Mouse (Mus musculus) intestine, postnatal 0 days (tissue): Measurements from ENCODE around the gene Ryr3. TPM values are rescaled to one million over a fixed set of nuclear protein-coding genes. Genes with fewer than 3 reads are reported as not detected.
A peak's percentile ranks its signal among the peaks of the same experiment; 100 is the strongest.

Experiments used
- ATAC-seq: fragments of 200-750 bp; cut with Nextera tagmentation; 2 replicates; pipeline ENCODE4 v1.8.0; 2017; ENCODE audit warnings: mild to moderate bottlenecking, moderate TSS enrichment, moderate library complexity
- H3K27ac ChIP-seq: fragments of 300-500 bp; sonication (generic); 2 replicates; pipeline ENCODE4 v1.5.1; 2014; ENCODE audit warnings: mild to moderate bottlenecking, low read depth, low read length, moderate library complexity
- H3K27me3 ChIP-seq: fragments of 300-500 bp; sonication (generic); replicated peaks from 2 replicates; pipeline ENCODE4 v1.6.1; 2014; ENCODE audit warnings: low read length, mixed read lengths; ENCODE audit not compliant: control insufficient read depth, insufficient read depth
- H3K36me3 ChIP-seq: fragments of 300-500 bp; sonication (generic); 2 replicates; pipeline ENCODE4 v1.6.1; 2014; ENCODE audit warnings: mild to moderate bottlenecking, moderate library complexity; ENCODE audit not compliant: control insufficient read depth, insufficient read depth
- H3K4me1 ChIP-seq: fragments of 300-500 bp; sonication (generic); replicated peaks from 2 replicates; pipeline ENCODE4 v1.6.1; 2014; ENCODE audit warnings: antibody characterized with exemption, low read length, mixed read lengths; ENCODE audit not compliant: control insufficient read depth, insufficient read depth
- H3K4me2 ChIP-seq: fragments of 300-500 bp; sonication (generic); replicated peaks from 2 replicates; pipeline ENCODE4 v1.6.1; 2014; ENCODE audit warnings: low read depth, mild to moderate bottlenecking, moderate library complexity
- H3K4me3 ChIP-seq: fragments of 300-500 bp; sonication (generic); 2 replicates; pipeline ENCODE4 v1.5.1; 2014; ENCODE audit warnings: low read depth, low read length
- H3K9ac ChIP-seq: fragments of 300-500 bp; sonication (generic); 2 replicates; pipeline ENCODE4 v1.6.1; 2014; ENCODE audit warnings: mild to moderate bottlenecking, low read depth, low read length
- H3K9me3 ChIP-seq: fragments of 300-500 bp; sonication (generic); 2 replicates; pipeline ENCODE4 v1.6.1; 2016; ENCODE audit warnings: mixed run types; ENCODE audit not compliant: control insufficient read depth
- CTCF ChIP-seq: sonication (generic); IDR thresholded peaks from 2 replicates; pipeline ENCODE4 v1.5.1; 2016; ENCODE audit warnings: low read depth, mild to moderate bottlenecking, control low read depth, antibody characterized with exemption, moderate library complexity
- WGBS: fragments of 180-500 bp; shearing (Covaris S2); extraction: QIAGEN DNeasy Blood & Tissue Kit; methylation state at CpG from one replicate; pipeline ENCODE4 v1.1.7; 2014; 5-methylcytosine and 5-hydroxymethylcytosine counted together
- polyA plus RNA-seq: library from polyadenylated mRNA; unstranded; fragments of >200 nt; fragmentation: Nextera tagmentation; extraction: Ambion mirVana; gene quantifications from 2 replicates; pipeline ENCODE4 v1.2.1, GENCODE M21; 2015

The Ryr3 gene
- polyA plus RNA-seq, 1 experiment from 2014 or later = 0.73 TPM

- no peak overlapping the region for H3K27ac ChIP-seq
- WGBS = 92% methylated on average over 4 of the region's 4 CpGs
- no peak overlapping the region for H3K9ac ChIP-seq
- no peaks in the 10 kb centered on the region for H3K36me3 ChIP-seq
- no peak overlapping the region for H3K4me2 ChIP-seq
- ATAC-seq = no peak
- H3K4me1 ChIP-seq = no peaks in the 10 kb centered on the region
- no peaks in the 10 kb centered on the region for H3K27me3 ChIP-seq
- no peaks in the 10 kb centered on the region for H3K9me3 ChIP-seq
- H3K4me3 ChIP-seq = no peak overlapping the region
- no peak for TF ChIP-seq CTCF
Observed at GRCm38 (mm10) chr2:113076396-113076795, 140.5 kb downstream of the Ryr3 start.

- Histone ChIP-seq H3K27ac (no peak overlapping the region), H3K36me3 (no peaks in the 10 kb centered on the region), H3K9ac (no peak overlapping the region), H3K9me3 (no peaks in the 10 kb centered on the region), H3K4me1 (no peaks in the 10 kb centered on the region), H3K27me3 (no peaks in the 10 kb centered on the region), H3K4me2 (no peak overlapping the region), H3K4me3 (no peak overlapping the region)
- no peak for TF ChIP-seq CTCF
- 76% methylated on average over 5 of the region's 5 CpGs for WGBS
- ATAC-seq = no peak
Observed at GRCm38 (mm10) chr2:113059367-113059766, 157.5 kb downstream of the Ryr3 start.

DNA sequence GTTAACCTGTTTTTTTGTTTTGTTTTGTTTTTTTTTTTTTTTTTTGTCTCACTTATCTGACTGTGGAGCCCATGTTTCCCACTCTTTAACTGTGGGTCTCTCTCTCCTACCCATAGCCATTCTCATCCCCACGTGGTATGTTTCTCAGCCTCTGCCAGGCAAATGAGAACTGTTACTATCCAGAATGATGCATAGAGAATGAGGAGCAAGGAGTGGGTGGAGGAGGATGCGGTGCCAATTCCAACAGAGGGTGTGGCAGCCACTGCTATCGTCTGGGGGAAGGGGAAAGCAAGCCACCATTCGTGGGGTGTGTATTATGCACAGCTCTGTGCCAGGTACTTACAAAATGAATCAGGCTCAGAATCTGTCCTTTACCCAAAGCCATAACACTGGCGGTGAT is 158.0 kb downstream of the Ryr3 start:
- Histone ChIP-seq H3K4me3 (no peak overlapping the region), H3K27ac (no peak overlapping the region), H3K4me1 (no peaks in the 10 kb centered on the region), H3K4me2 (no peak overlapping the region), H3K9me3 (no peaks in the 10 kb centered on the region), H3K9ac (no peak overlapping the region), H3K27me3 (no peaks in the 10 kb centered on the region), H3K36me3 (no peaks in the 10 kb centered on the region)
- WGBS = 53% methylated on average over 5 of the region's 5 CpGs
- no peak for TF ChIP-seq CTCF
- ATAC-seq = no peak

DNA sequence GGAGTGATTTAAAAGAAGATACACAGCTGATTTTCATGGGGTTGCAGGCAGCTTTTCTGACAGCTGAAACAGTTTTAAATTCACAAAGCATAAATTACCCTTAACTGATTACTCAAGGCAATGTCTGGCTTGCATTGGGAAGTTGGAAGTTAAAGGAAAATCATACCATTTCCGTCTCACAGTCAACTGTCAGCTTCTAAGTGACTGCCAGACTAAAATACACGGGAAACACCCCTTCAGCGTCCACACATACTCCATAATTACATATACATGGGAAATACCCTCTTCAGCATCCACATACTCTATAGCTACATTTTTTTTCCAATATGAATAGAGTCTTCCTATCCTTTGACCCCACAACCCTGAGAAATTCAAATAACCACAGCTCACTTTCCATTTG is 158.8 kb downstream of the Ryr3 start:
- Histone ChIP-seq H3K9me3 (no peaks in the 10 kb centered on the region), H3K9ac (no peak overlapping the region), H3K4me2 (no peak overlapping the region), H3K36me3 (no peaks in the 10 kb centered on the region), H3K27me3 (no peaks in the 10 kb centered on the region), H3K27ac (no peak overlapping the region), H3K4me3 (no peak overlapping the region), H3K4me1 (no peaks in the 10 kb centered on the region)
- ATAC-seq = no peak
- no peak for TF ChIP-seq CTCF
- WGBS = 61% methylated on average over 3 of the region's 3 CpGs

DNA sequence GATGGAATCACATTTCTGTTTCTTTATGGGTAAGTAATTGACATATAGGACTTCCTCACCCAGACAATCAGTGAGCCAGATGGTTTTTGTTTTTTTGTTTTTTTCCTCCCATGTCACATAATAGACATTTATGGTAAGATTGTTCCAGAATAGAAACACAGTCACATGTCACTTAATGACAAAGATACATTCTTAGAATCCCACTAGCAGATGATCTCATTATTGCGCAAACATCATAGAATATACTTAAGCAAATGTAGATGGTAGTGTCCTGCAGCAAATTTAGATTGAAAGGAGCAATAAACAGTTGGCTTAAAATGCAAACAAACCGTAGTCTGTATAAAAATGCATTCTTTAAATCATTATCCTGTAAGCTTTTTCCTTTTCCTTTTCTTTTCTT is 161.3 kb downstream of the Ryr3 start:
- H3K36me3 ChIP-seq = no peaks in the 10 kb centered on the region
- H3K27ac ChIP-seq = no peak overlapping the region
- no peak for TF ChIP-seq CTCF
- no peak overlapping the region for H3K9ac ChIP-seq
- H3K4me2 ChIP-seq = no peak overlapping the region
- no peaks in the 10 kb centered on the region for H3K4me1 ChIP-seq
- 70% methylated on average over 2 of the region's 2 CpGs for WGBS
- H3K27me3 ChIP-seq = no peaks in the 10 kb centered on the region
- ATAC-seq = no peak
- no peaks in the 10 kb centered on the region for H3K9me3 ChIP-seq
- no peak overlapping the region for H3K4me3 ChIP-seq

DNA sequence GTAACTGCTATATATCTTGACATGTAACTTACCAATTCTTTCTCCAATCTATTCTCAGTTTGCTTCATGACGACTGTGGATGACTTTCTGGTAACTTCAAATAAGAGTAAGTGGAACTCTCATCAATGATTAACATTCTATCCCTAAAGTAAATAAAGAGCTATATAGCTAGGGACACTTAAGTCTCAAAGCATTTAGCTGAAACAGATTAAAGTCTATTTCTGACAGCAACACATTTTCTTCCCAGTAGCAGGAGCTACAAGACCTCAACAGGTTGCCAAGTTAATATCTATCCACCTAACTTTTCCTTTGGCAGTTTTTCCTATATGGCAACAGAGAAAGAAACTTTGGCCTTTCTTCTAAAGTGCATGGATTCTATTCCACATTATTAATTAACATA is 167.1 kb downstream of the Ryr3 start:
- no peak overlapping the region for H3K9ac ChIP-seq
- no peaks in the 10 kb centered on the region for H3K27me3 ChIP-seq
- H3K27ac ChIP-seq = no peak overlapping the region
- TF ChIP-seq CTCF = no peak
- no peaks in the 10 kb centered on the region for H3K4me1 ChIP-seq
- H3K9me3 ChIP-seq = no peaks in the 10 kb centered on the region
- H3K4me3 ChIP-seq = no peak overlapping the region
- H3K4me2 ChIP-seq = no peak overlapping the region
- WGBS = 32% methylated on average over 1 of the region's 1 CpGs
- ATAC-seq = 0 out of 2 replicates have a peak, but pooled peaks have one; percentile 25
- H3K36me3 ChIP-seq = no peaks in the 10 kb centered on the region

DNA sequence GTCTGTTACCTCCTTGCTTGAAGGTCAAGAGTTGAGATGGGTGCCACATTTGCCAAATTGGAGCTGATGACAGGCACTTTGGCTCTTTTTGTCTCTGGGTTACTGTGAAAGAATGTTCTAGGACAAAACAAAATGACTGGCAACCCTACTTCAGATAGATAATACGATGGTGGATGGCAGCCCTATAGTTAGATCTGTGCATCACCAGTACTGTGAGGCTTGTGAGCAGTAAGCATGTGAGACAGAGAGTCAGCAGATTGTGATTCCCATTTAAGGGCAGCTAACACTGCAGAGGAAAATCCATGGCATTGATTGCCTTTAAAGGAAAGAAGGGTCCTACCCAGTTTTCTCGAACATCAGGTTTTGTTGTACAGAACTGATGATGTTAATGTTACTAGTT is 180.3 kb downstream of the Ryr3 start:
- no peaks in the 10 kb centered on the region for H3K27me3 ChIP-seq
- H3K4me2 ChIP-seq = no peak overlapping the region
- H3K27ac ChIP-seq = no peak overlapping the region
- no peaks in the 10 kb centered on the region for H3K36me3 ChIP-seq
- H3K4me3 ChIP-seq = no peak overlapping the region
- H3K9me3 ChIP-seq = no peaks in the 10 kb centered on the region
- ATAC-seq = no peak
- no peaks in the 10 kb centered on the region for H3K4me1 ChIP-seq
- WGBS = 83% methylated on average over 2 of the region's 2 CpGs
- H3K9ac ChIP-seq = no peak overlapping the region
- no peak for TF ChIP-seq CTCF
